Mouse (Mus musculus): ENCODE results near the gene Pla2g12b.

DNA sequence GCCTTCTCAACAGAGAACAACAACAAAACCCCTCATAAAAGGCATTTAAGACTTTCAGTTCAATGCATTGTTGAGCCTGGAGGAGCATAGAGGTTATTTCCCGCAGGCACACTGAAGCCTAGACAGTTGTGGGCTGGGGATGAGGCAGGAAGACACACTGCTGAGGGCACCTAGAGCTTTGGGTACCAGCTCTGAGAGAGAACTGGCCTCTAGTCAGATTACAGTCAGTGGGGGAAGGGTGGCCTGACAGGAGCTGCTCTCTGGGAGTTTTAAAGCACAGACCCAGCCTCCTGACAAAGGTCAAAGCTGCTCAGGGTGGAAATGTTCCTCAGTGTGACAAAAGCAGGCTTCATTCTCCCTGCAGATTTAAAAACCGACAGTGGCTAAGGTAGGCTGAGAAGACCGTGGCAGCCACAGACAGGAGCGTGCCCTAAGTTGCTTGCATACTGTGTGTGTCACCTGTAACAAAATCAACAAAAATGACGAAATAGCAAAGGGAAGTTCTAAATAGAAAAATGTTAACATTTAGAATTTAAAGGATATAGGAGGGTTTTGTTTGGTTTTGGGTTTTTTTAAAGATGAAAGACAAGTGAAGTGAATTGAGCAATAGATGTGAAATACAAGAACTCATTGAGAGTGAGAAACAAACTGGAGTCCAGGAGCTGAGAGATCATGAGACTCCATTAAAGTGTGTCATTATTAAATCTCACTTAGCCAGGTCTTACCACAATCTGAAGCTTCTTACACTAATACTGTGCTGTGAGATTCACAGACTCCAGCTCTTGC, 37.5 kb upstream of the Pla2g12b start:
- TF ChIP-seq CTCF (IDR thresholded peaks at IDR 0.05; ENCODE audit: low read depth, low read length) (no peak), GATA1 (IDR thresholded peaks at IDR 0.05; ENCODE audit: borderline replicate concordance, low read length) (no peak), TAL1 (conservative IDR thresholded peaks at IDR 0.05; ENCODE audit: low read depth, low read length) (no peak)

All from G1E (cell line).